Mouse (Mus musculus): ENCODE measurements around the gene Gm29276.
"Not testable (repeated sequence)": the region's sequence is repeated elsewhere in the genome, so short reads cannot be mapped to it uniquely, and the experiment has no call there.

Gene Gm29276

DNA sequence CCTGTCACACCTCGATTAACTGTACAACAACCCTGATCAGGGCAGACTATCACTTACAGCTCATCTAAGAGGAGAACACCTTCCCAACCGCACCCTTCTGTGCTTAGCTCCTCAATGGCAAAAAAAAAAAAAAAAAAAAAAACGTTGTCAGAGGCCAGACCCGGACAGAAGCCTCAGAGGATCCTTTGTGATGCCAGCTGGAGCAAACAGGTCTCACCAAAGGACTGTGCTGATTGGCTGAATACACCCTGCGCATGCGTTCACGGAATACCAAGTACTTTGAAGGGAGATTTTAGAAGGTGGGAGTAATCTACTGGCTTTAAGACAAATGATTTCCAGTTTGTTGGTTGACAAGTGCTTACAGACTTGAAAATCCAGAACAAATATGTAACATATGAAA, at the start of gene Gm29276:
Gm29276 (minus strand) TSS at position 101 of the 400 bp plus-strand sequence.
- not testable (repeated sequence) for DNase-seq
